Mouse (Mus musculus) adrenal gland (tissue): Measurements from ENCODE around the gene Ube2dnl1.

Experiments used
- intact Hi-C: fragments of 180-260 bp; cut with DNase I; formaldehyde crosslinking; loops from one replicate; pipeline ENCODE4 v1.15.1; 2025
- long read RNA-seq, 2 experiments: library from polyadenylated mRNA; unstranded; transcript quantifications; one replicate each; pipeline ENCODE4 v2.0.0; 2020; ENCODE audit warnings: borderline replicate concordance in 1 of 2; ENCODE audit not compliant: insufficient replicate concordance in 1 of 2

The Ube2dnl1 gene
- long read RNA-seq, experiment 1, result 0 reads
- long read RNA-seq, experiment 2, result 0 reads

GRCm38 (mm10) chrX:114904712-114905111 is at the start of gene Ube2dnl1:
Gene Ube2dnl1, plus strand, starts transcription at chrX:114905012.
- intact Hi-C loops, result no loop called here

- intact Hi-C loops, result no loop called here
These were observed 9.3 kb upstream of the Ube2dnl1 start for GRCm38 (mm10) chrX:114895489-114895888.

GRCm38 (mm10) chrX:114897506-114897905 is 7.3 kb upstream of the Ube2dnl1 start:
- intact Hi-C loops, result no loop called here

- intact Hi-C loops, result no loop called here
These were observed 1.4 kb upstream of the Ube2dnl1 start for GRCm38 (mm10) chrX:114903391-114903790.

- intact Hi-C loops, result no loop called here
These were observed 2.5 kb downstream of the Ube2dnl1 start, which contains the start of gene Ube2dnl2 for GRCm38 (mm10) chrX:114907282-114907681. Gene Ube2dnl2, plus strand, starts transcription at chrX:114907582.

- intact Hi-C loops, result no loop called here
These were observed 50.3 kb downstream of the Ube2dnl1 start for GRCm38 (mm10) chrX:114955066-114955465.
